Mouse (Mus musculus) MEL (cell line): ENCODE results near the gene Hat1. TPM values are rescaled to one million over a fixed set of nuclear protein-coding genes. Genes with fewer than 3 reads are reported as not detected.

Experiments
- DNase-seq: peaks from one replicate; pipeline ENCODE4 v3.0.0; 2011; ENCODE audit warnings: low read depth, low spot score
- H3K27ac ChIP-seq: 2 replicates; pipeline ENCODE4 v1.5.1; 2012; ENCODE audit warnings: low read depth, mild to moderate bottlenecking, control low read depth, low read length, moderate library complexity; ENCODE audit not compliant: control insufficient read depth
- H3K27me3 ChIP-seq, 2 experiments: fragments of 150-350 bp in 1 of 2; sonication (generic) in 1 of 2; 2 replicates each; pipeline ENCODE4 v1.6.1; 2012; ENCODE audit warnings: low read length in 2 of 2, mild to moderate bottlenecking in 2 of 2, improper control_type of control experiment in 1 of 2, moderate library complexity in 1 of 2; ENCODE audit not compliant: insufficient read depth in 2 of 2, control insufficient read depth in 1 of 2
- H3K36me3 ChIP-seq, 2 experiments: 2 replicates each; pipeline ENCODE4 v1.6.1; 2012 to 2014; ENCODE audit warnings: low read length in 2 of 2, improper control_type of control experiment in 1 of 2, inconsistent platforms in 1 of 2, mild to moderate bottlenecking in 1 of 2; ENCODE audit not compliant: insufficient read depth in 2 of 2, control insufficient read depth in 1 of 2
- H3K4me1 ChIP-seq, 2 experiments: fragments of 150-350 bp in 1 of 2; sonication (generic) in 1 of 2; 2 replicates each; pipeline ENCODE4 v1.6.1; 2012; ENCODE audit warnings: low read length in 2 of 2, improper control_type of control experiment in 1 of 2, mild to moderate bottlenecking in 1 of 2; ENCODE audit not compliant: insufficient read depth in 2 of 2, control insufficient read depth in 1 of 2
- H3K4me3 ChIP-seq, 2 experiments: fragments of 150-350 bp in 1 of 2; sonication (generic) in 1 of 2; 2 replicates each; pipeline ENCODE4 v1.5.1; 2012; ENCODE audit warnings: low read depth in 2 of 2, low read length in 2 of 2, mild to moderate bottlenecking in 2 of 2, moderate library complexity in 2 of 2, control low read depth in 1 of 2, improper control_type of control experiment in 1 of 2; ENCODE audit not compliant: control insufficient read depth in 1 of 2, insufficient read depth in 1 of 2
- H3K79me2 ChIP-seq: 2 replicates; pipeline ENCODE4 v1.6.1; 2012; ENCODE audit warnings: mild to moderate bottlenecking, low read length, moderate library complexity; ENCODE audit not compliant: control insufficient read depth, poor library complexity, insufficient read depth
- H3K9ac ChIP-seq: 2 replicates; pipeline ENCODE4 v1.6.1; 2012; ENCODE audit warnings: low read depth, mild to moderate bottlenecking, control low read depth, low read length, moderate library complexity; ENCODE audit not compliant: control insufficient read depth, poor library complexity, severe bottlenecking
- H3K9me3 ChIP-seq: fragments of 150-350 bp; sonication (generic); replicated peaks from 2 replicates; pipeline ENCODE4 v1.6.1; 2012; ENCODE audit warnings: mild to moderate bottlenecking, low read length, improper control_type of control experiment, moderate library complexity; ENCODE audit not compliant: insufficient read depth
- BHLHE40 ChIP-seq: IDR thresholded peaks from 2 replicates; pipeline ENCODE4 v1.6.1; 2012; ENCODE audit warnings: low read depth, mild to moderate bottlenecking, inconsistent platforms, low read length, improper control_type of control experiment, borderline replicate concordance
- CHD1 ChIP-seq: IDR thresholded peaks from 2 replicates; pipeline ENCODE4 v1.6.1; 2012; ENCODE audit warnings: low read depth, mild to moderate bottlenecking, inconsistent platforms, low read length, improper control_type of control experiment
- CTCF ChIP-seq, 3 experiments: IDR thresholded peaks in 2 of 3; conservative IDR thresholded peaks in 1 of 3; 2 replicates each; pipeline ENCODE4 v1.5.1; 2011 to 2012; ENCODE audit warnings: low read length in 3 of 3, low read depth in 2 of 3, mild to moderate bottlenecking in 2 of 3, improper control_type of control experiment in 1 of 3, inconsistent platforms in 1 of 3, mixed read lengths in 1 of 3, moderate library complexity in 1 of 3; ENCODE audit not compliant: control insufficient read depth in 1 of 3, insufficient read depth in 1 of 3, poor library complexity in 1 of 3, severe bottlenecking in 1 of 3
- HCFC1 ChIP-seq: IDR thresholded peaks from 2 replicates; pipeline ENCODE4 v1.6.1; 2012; ENCODE audit warnings: low read depth, mild to moderate bottlenecking, inconsistent platforms, low read length, improper control_type of control experiment, moderate library complexity
- JUND ChIP-seq: IDR thresholded peaks from 2 replicates; pipeline ENCODE4 v1.6.1; 2011; ENCODE audit warnings: low read depth, mild to moderate bottlenecking, improper control_type of control experiment, low read length
- KAT2A ChIP-seq: conservative IDR thresholded peaks from 2 replicates; pipeline ENCODE4 v1.6.1; 2012; ENCODE audit warnings: low read depth, low read length, improper control_type of control experiment, inconsistent platforms
- MAZ ChIP-seq: IDR thresholded peaks from 2 replicates; pipeline ENCODE4 v1.6.1; 2012; ENCODE audit warnings: low read depth, mild to moderate bottlenecking, inconsistent platforms, low read length, improper control_type of control experiment
- MXI1 ChIP-seq: IDR thresholded peaks from 2 replicates; pipeline ENCODE4 v1.6.1; 2011; ENCODE audit warnings: mild to moderate bottlenecking, low read depth, low read length, improper control_type of control experiment
- MYC ChIP-seq: IDR thresholded peaks from 2 replicates; pipeline ENCODE4 v1.6.1; 2011; ENCODE audit warnings: low read depth, mild to moderate bottlenecking, low read length, improper control_type of control experiment, moderate library complexity
- POLR2A ChIP-seq, 2 experiments: IDR thresholded peaks; 2 replicates each; pipeline ENCODE4 v1.6.1; 2011 to 2012; ENCODE audit warnings: low read length in 2 of 2, mild to moderate bottlenecking in 2 of 2, control low read depth in 1 of 2, improper control_type of control experiment in 1 of 2, low read depth in 1 of 2, moderate library complexity in 1 of 2; ENCODE audit not compliant: control insufficient read depth in 1 of 2, insufficient read depth in 1 of 2, poor library complexity in 1 of 2
- POLR2AphosphoS5 ChIP-seq: IDR thresholded peaks from 2 replicates; pipeline ENCODE4 v1.6.1; 2012; ENCODE audit warnings: low read depth, borderline replicate concordance, mild to moderate bottlenecking, inconsistent platforms, low read length, moderate library complexity, mixed read lengths
- RAD21 ChIP-seq: IDR thresholded peaks from 2 replicates; pipeline ENCODE4 v1.6.1; 2011; ENCODE audit warnings: mild to moderate bottlenecking, low read depth, low read length, improper control_type of control experiment
- SMC3 ChIP-seq: IDR thresholded peaks from 2 replicates; pipeline ENCODE4 v1.6.1; 2011; ENCODE audit warnings: low read depth, low read length, improper control_type of control experiment
- TCF12 ChIP-seq: IDR thresholded peaks from 2 replicates; pipeline ENCODE4 v1.6.1; 2014; ENCODE audit warnings: low read depth, mild to moderate bottlenecking, inconsistent platforms, low read length, improper control_type of control experiment, moderate library complexity
- USF1 ChIP-seq: IDR thresholded peaks from 2 replicates; pipeline ENCODE4 v1.6.1; 2014; ENCODE audit warnings: low read depth, mild to moderate bottlenecking, inconsistent platforms, low read length, improper control_type of control experiment, moderate library complexity
- USF2 ChIP-seq, 2 experiments: IDR thresholded peaks; 2 replicates each; pipeline ENCODE4 v1.6.1; 2011 to 2012; ENCODE audit warnings: improper control_type of control experiment in 2 of 2, low read length in 2 of 2, borderline replicate concordance in 1 of 2, inconsistent platforms in 1 of 2, low read depth in 1 of 2, mild to moderate bottlenecking in 1 of 2; ENCODE audit not compliant: insufficient read depth in 1 of 2
- ZC3H11A ChIP-seq: IDR thresholded peaks from 2 replicates; pipeline ENCODE4 v1.6.1; 2012; ENCODE audit warnings: low read depth, mild to moderate bottlenecking, inconsistent platforms, low read length, improper control_type of control experiment
- ZKSCAN1 ChIP-seq: IDR thresholded peaks from 2 replicates; pipeline ENCODE4 v1.6.1; 2012; ENCODE audit warnings: low read depth, mild to moderate bottlenecking, inconsistent platforms, low read length, improper control_type of control experiment, moderate library complexity
- polyA plus RNA-seq, 2 experiments: library from polyadenylated mRNA; stranded (reverse) in 1 of 2; unstranded in 1 of 2; fragments of >175 nt in 1 of 2; fragments of >200 nt in 1 of 2; gene quantifications; 2 replicates each; pipeline versions ENCODE4 v1.2.1 to v1.2.4; 2012; ENCODE audit warnings: low replicate concordance in 2 of 2, low read depth in 1 of 2; ENCODE audit not compliant: insufficient read length in 2 of 2, insufficient read depth in 1 of 2, missing spikeins in 1 of 2
- total RNA-seq: library from RNA; depleted of rRNA; stranded (reverse); fragments of 300-350 nt; gene quantifications from 2 replicates; pipeline ENCODE4 v1.2.3, GENCODE M21; 2012

Gene Hat1
- total and polyA plus RNA-seq, 3 experiments = 167 TPM; not detected in 1

GRCm38 (mm10) chr2:71340126-71340525, 48.6 kb upstream of the Hat1 start:
- H3K27me3 ChIP-seq = no peaks in the 10 kb centered on the region
- no peak for DNase-seq
- H3K9me3 ChIP-seq = no peaks in the 10 kb centered on the region
- H3K79me2 ChIP-seq = peaks cover 5% of the 10 kb centered on the region
- H3K4me1 ChIP-seq = peaks cover 15 to 22% of the 10 kb centered on the region in 2 experiments
- H3K27ac ChIP-seq = no peak overlapping the region
- peaks cover 0 to 29% of the 10 kb centered on the region in 2 experiments; a peak in 3 of 4 replicates for H3K36me3 ChIP-seq
- no peak overlapping the region for H3K4me3 ChIP-seq
- TF ChIP-seq USF1 = no peak
- no peak for TF ChIP-seq MXI1
- no peak for TF ChIP-seq ZKSCAN1
- no peak for TF ChIP-seq TCF12
- TF ChIP-seq MAZ = no peak
- TF ChIP-seq POLR2A (IDR thresholded peaks at IDR 0.05; ENCODE audit: control insufficient read depth in 1 of 2, insufficient read depth in 1 of 2, low read depth in 1 of 2, low read length in 2 of 2, poor library complexity in 1 of 2) = no peak
- no peak for TF ChIP-seq HCFC1
- TF ChIP-seq BHLHE40 = no peak
- TF ChIP-seq MYC = no peak
- no peak for TF ChIP-seq CHD1
- no peak for TF ChIP-seq JUND
- no peak for TF ChIP-seq POLR2AphosphoS5
- TF ChIP-seq KAT2A = no peak
- H3K9ac ChIP-seq = no peak overlapping the region

GRCm38 (mm10) chr2:71343884-71344640, 44.7 kb upstream of the Hat1 start:
- Histone ChIP-seq H3K27ac (no peak overlapping the region), H3K4me3 (no peak overlapping the region)

More at GRCm38 (mm10) chr2:71343884-71344640, 44.7 kb upstream of the Hat1 start:
- no peaks in the 10 kb centered on the region for H3K27me3 ChIP-seq
- no peaks in the 10 kb centered on the region for H3K9me3 ChIP-seq
- peaks cover 0 to 5% of the 10 kb centered on the region in 2 experiments; a peak in 2 of 4 replicates for H3K36me3 ChIP-seq
- TF ChIP-seq CTCF (IDR thresholded peaks at IDR 0.05 in 2 of 3, conservative IDR thresholded peaks at IDR 0.05 in 1 of 3; ENCODE audit: control insufficient read depth in 1 of 3, insufficient read depth in 1 of 3, low read depth in 2 of 3, low read length in 3 of 3, poor library complexity in 1 of 3, severe bottlenecking in 1 of 3) (peak; percentile 40 to 45 (median 44)), USF2 (IDR thresholded peaks at IDR 0.05; ENCODE audit: borderline replicate concordance in 1 of 2, insufficient read depth in 1 of 2, low read depth in 1 of 2, low read length in 2 of 2) (no peak), RAD21 (peak; percentile 29), ZC3H11A (no peak), SMC3 (peak; percentile 19)
- peaks cover 0 to 2% of the 10 kb centered on the region in 2 experiments; a peak in 2 of 4 replicates for H3K4me1 ChIP-seq
- peak; percentile 44 for DNase-seq
- no peaks in the 10 kb centered on the region for H3K79me2 ChIP-seq
- no peak overlapping the region for H3K9ac ChIP-seq
